Mouse (Mus musculus) adrenal gland, postnatal 36 days (tissue): ENCODE results near the gene Col12a1. TPM values are rescaled to one million over a fixed set of nuclear protein-coding genes. Genes with fewer than 3 reads are reported as not detected.
"Not testable (repeated sequence)": the region's sequence is repeated elsewhere in the genome, so short reads cannot be mapped to it uniquely, and the experiment has no call there.

Source experiments
- DNase-seq, 2 experiments: peaks; one replicate each; pipeline ENCODE4 v3.0.0; 2021; ENCODE audit warnings: mixed read lengths in 1 of 2
- total RNA-seq, 2 experiments: library from RNA; stranded (reverse); gene quantifications; 2 replicates each; pipeline ENCODE4 v1.2.3; 2021

The Col12a1 gene
- total RNA-seq, 2 experiments from 2014 or later: 15.7 to 21.2 TPM

DNA sequence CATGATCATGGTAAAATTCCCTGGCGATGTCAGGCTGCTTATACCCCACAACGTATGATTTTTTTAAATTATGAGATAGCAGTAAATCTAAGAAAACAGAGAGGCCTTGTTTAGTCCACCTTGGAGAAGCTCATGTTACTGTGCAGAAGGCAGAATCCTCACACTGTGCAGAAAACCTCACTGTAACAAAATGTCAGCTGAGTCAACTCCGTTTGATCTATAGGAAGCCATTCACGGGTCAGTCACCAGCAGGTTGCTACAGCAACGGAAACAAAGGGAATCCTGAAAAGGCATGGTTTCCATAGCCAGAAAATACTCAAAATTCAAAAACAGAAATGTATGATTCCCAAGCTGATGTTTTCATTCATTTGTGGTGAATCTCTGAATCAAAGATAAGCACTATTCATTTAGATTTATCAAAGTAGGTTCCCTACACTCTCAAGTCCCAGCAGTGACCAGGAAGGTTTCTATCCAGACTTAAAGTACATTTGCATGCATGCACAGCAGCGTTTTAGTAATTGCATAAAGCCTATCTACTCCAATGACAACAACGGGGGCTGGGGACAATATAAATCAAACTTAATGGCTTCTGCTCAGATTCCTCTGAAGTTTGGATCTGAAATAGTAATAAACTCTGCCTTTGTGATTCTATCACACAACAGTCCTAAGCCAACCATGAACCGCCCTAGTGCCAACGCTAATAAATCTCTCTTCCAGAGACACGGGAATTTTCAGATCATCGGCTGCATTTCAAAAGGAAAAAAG, 28.7 kb downstream of the Col12a1 start:
- DNase-seq: no peak

DNA sequence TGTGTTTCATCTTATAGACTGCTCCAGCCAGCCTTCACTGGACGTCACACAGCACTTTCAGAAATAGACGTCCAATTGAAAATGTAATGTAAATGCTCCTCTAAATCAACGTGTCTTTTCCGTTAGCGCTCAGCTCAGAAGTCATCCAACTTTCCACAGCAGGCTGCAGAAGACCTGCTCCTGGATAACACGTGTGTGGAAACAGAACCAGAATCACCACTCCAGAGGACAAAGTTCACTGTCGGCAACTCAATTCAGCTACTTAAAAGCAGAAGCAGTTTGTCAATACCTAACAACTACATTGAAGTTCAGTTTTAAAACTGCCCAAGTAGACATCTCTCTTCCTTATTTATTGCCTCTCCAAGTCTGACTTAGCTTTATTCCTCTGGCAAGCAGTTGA, 29.3 kb downstream of the Col12a1 start:
- DNase-seq: no peak

- DNase-seq: no peak
Observed at GRCm38 (mm10) chr9:79687227-79687626, 31.4 kb downstream of the Col12a1 start.

DNA sequence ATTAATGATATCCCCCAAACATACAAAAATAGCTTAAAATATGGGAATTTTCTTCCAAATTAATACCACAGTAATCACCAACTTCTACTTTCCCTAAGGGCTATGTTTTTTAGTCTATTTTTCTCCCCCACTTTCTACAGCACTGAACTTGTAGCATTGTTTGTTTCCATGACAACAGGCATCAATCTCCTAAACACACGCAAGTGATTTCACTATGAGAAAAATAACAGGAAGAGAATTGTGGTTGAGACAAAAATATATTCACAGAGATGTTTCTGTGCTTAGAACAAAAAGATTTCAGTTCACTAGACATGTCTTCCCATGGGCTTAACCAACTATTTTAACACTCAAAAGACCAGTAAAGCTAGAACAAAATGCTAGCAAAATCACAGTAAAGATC, 32.6 kb downstream of the Col12a1 start:
- no peak for DNase-seq

- DNase-seq: peak; percentile 50 to 57
Observed at GRCm38 (mm10) chr9:79680453-79681240, 38.0 kb downstream of the Col12a1 start.

DNA sequence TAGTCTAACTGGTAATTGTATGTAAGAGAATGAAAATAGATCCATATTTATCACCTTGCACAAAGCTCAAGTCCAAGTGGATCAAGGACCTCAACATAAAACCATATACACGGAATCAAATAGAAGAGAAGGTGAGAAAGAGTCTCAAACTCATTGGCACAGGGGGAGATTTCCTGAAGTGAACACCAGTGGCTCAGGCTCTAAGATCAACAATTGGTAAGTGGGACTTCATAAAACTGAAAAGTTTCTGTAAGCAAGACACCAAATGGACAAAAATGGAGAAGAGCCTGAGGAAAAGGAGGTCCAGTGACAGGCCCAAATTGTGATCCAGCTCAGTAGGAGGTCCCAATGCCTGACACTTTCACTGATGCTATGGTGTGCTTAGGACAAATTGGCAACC, 49.8 kb downstream of the Col12a1 start:
- not testable (repeated sequence) for DNase-seq

DNA sequence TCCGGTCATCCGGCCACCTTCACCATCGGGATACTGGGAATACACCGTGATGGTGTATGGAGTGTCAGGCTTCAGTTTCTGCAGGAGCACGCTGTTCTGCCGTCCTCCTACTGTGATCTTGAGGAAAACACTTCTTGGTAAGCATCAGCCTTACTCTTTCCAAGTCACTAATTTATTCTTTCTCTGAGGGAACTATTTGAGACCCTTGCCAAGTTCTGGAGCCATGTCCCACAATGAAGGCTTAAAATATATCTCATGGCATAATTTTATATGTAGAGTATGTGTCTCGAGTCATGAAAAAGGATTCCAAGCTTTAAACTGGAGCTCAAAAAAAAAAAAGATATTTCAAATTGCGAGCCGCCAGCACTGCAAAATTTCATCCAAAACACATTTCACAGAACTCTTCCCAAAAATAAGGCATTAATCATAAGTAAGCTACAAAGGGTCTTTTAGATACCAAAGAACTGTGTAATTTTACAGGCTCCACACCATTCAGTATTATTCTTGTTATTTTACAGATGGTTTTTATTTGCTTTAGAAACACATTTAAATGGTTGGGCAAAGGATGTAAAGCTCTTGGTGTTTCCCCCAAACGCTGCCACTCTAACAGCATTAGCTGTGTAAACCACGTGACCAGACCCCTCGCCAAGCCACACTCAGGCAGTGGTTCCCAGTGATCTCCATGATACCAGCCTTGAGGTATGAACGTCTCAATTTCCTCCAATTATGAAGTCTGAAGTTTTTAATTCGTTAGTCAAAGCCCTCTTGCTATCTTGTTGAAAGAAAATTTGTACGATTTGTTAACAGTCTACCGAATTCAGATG, 65.1 kb downstream of the Col12a1 start:
- no peak for DNase-seq

- no peak for DNase-seq
Observed at GRCm38 (mm10) chr9:79648587-79648986, 70.0 kb downstream of the Col12a1 start.

GRCm38 (mm10) chr9:79645757-79646156, 72.9 kb downstream of the Col12a1 start:
- DNase-seq: no peak

DNA sequence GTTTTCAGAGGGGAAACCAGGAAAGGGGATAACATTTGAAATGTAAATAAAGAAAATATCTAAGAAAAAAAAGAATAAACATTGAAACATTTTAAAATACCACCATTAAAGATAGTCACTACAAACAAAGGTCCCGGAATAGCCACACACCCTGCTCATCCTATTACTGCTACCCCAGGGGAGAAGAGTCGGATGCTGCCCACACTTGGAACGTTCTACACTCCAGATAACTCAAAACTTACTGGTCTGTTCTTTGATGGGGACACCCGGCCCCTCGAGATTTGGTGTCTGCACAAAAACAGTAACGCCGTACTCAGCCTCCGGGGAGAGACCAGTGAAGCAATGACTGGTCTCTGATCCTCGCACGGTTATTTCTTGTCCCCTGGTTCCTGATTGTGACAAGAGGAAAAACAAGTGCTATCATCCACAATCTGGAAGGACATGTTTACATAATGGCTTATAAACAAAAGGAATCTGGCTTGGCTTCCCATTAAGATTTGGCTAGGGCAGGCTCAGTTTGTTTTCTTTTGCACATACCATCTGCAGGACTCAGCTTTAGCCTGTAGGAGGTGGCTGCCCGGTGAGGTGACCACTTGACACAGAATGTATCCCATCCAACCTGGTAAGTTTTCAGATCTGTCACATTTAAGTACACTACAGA, 79.1 kb downstream of the Col12a1 start:
- peak in 1 of 2 experiments; percentile 8 for DNase-seq

GRCm38 (mm10) chr9:79637879-79638278, 80.8 kb downstream of the Col12a1 start:
- no peak for DNase-seq

- DNase-seq: no peak
Observed at GRCm38 (mm10) chr9:79634076-79634475, 84.6 kb downstream of the Col12a1 start.

DNA sequence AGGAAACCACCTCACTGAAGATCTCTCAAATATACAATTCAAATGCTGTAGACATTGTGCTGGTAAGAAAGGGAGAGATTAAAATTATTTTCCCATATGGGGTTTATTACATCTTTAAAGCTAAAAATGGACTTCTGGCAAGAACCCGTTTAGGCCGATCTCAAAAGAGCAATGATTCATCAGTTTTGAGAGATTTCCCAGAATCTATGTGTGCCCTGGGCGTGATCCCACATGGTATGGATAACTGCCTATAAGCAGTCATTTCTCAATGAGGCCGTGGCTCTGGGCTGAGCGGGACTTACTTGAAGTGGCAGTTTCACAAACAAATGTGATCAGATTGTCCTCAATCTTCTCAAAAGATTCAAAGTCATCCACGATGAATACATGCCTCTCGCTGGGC, 87.4 kb downstream of the Col12a1 start:
- DNase-seq: no peak

DNA sequence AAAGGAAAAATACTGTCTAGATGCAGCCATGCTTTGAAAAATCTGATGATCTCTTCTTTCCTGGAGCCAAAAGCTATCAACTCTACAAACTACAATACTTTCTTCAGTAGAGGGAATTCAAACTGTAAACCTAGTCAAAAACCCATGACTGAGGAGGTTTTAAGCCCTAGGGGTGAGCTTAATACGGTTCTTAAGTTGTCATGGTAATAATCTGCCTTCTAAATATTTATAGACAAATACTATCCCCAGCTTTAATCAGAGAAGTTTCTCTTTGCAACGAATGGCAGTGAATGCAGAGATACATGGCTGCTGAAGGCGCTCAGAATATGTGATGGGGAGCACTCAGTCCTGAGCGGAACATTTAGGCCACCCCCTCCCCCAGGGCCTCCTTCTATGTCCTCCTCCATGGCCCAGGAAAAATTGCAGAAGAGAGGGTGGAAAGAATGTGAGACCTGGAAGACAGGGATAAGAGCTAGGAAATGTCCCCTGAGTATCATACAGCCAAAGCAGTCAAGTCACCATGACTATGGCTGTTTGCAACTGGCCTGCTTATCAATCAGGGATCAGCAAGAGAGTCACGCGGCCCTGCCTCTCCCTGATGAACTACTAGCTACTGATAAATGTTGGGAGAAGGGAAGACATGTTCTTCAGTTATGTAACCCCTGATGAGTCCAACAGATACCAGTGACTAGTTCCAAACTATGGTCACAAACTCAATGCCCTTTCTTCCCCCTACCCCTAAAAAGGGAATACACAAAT, 99.6 kb downstream of the Col12a1 start:
- DNase-seq: no peak

DNA sequence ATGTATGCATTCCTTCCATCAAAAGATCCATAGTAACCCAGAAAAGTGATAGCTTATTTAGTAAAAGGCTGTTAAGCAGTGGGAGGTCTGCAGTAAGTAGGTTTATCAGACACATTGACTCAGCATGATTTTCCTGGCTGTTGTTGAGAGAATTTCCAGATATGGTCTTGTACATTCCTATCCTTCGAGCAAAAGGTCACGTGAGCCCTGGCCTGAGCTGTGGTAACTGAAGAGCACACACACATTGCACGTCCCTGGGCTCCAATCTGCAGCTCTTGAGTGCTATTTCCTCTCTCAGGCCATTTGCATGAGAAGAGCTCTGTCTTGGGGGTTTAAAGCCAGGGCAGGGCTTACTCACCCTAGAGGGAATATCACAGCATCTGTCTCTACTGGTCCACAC, 101.3 kb downstream of the Col12a1 start:
- DNase-seq: peak; percentile 12 to 17

GRCm38 (mm10) chr9:79616040-79616439, 102.6 kb downstream of the Col12a1 start:
- DNase-seq: no peak

GRCm38 (mm10) chr9:79610286-79610685, 108.3 kb downstream of the Col12a1 start:
- DNase-seq: peak; percentile 80 to 81

DNA sequence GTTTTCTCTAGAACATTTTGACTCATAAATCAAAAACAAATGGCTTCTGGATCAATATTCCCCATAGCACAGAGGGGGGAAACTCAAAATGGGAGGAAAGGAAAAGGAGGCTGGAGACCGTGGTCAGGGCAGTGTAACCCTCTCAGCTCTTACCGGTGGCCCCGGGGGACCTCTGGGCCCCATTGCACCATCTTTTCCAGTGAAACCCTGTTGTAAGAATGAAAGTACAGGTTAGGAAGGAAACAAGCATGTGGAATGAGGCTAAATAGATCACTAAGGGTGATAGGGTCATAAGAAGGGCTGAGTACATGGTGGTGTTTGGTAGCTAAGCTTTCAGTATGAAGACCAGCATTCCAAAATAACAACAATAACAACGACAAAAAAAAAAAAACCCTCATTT, 109.0 kb downstream of the Col12a1 start:
- peak in 1 of 2 experiments; percentile 14 for DNase-seq

DNA sequence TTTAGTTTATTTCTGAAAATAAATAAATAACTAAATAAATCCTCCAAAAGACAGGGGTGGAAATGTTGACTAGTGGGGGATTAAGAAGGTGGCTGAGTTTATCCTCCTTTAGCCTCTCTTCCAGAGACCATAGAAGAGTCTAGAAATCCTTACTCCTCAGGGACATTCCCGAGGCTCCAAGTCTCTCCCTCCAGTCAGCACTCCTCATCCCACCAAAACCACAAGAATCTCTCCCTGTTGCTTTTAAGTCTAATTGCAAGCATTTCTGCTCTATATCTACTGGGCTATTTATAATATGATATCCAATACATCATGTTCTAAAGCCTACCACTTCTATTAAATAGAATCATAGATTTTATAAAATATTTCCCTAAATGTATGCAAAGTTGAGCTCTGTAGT, 109.8 kb downstream of the Col12a1 start:
- DNase-seq: no peak

GRCm38 (mm10) chr9:79608062-79608531, 110.5 kb downstream of the Col12a1 start:
- DNase-seq: no peak

DNA sequence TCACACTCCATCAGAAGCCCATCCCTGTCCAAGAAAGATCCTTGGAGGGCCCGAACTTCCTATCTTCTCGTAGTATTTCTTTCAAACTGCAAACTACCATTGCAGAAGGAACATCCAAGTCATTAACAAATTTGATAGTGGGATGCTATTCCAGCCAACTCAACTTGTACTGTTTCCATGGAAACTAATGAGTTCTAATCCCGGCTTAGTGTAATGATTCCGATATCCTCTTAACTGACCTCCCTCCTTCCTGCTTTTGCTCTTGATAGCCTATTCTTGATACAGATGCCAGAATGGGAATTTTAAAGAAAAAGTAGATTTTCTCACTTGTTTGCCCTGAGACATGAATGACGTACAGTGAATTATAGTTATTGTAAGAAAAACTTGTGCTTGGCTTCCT, 112.5 kb downstream of the Col12a1 start:
- no peak for DNase-seq
